Mouse (Mus musculus) ovary, postnatal 14 days (tissue): ENCODE measurements around the gene Lpo.

Experiments used
- DNase-seq: peaks from one replicate; pipeline ENCODE4 v3.0.0; 2022; ENCODE audit warnings: low spot score

The Lpo gene

GRCm38 (mm10) chr11:87805448-87805847 is 22.6 kb downstream of the Lpo start:
- DNase-seq, result no peak

DNA sequence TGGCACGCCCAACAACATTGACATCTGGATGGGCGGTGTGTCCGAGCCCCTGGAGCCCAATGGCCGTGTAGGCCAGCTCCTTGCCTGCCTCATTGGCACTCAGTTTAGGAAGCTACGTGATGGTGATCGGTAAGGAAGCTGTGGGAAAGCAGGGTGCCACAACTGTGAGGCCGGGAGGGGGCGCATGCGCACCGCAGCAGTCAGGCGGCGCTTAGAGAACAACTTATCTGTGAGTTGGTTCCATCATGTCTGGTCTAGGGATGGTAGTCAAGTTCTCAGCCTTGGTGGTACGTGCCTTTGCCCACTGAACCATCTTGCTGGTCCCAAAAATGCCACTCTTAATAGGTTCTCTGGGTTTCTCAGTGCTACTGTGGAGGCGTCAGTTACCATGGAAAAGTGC is 25.5 kb downstream of the Lpo start:
- no peak for DNase-seq

- DNase-seq, result no peak
These were observed 26.3 kb downstream of the Lpo start for GRCm38 (mm10) chr11:87801711-87802275.

DNA sequence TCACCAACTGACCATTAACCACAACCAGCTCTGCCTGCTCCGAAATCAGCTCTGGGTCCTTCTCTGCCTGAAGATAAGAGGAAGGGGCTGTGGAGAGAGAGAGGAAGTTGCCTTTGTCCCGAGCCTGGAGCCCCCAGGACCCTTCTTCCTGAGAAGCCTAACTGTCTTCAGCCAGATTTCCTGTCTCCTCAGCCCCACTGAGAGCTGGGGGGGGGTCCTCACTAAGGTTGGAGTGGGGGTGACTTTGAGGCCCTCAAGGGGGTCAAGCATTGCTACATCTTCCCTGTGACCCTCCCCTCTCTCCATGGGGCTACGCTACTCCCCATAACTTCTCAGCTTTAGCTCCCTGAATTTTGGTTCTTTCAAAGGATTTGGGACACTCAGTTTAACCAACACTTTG is 34.6 kb downstream of the Lpo start, which contains the start of gene Mpo:
Gene Mpo (plus strand): TSS at position 122 of the 400 bp plus-strand sequence.
- no peak for DNase-seq

DNA sequence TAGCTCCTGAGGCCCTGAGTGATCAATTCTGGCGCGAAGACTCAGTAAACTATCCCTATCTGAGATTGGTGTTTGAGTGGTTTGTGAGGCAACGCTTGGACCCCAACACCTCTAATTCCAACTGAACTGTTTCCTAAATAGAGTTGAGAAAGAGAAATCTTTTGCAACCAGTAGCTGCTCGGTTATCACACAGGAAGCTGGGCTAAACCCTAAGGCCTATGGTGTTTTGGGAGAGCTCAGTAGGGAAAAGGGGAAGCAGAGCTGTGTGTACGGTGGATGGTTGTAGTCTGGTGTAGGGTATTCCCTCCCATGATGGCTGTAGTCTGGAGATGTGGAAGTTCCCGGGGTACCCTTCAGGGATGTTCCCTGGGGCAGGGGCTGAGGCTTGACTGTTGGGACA is 38.0 kb downstream of the Lpo start:
- DNase-seq, result no peak

DNA sequence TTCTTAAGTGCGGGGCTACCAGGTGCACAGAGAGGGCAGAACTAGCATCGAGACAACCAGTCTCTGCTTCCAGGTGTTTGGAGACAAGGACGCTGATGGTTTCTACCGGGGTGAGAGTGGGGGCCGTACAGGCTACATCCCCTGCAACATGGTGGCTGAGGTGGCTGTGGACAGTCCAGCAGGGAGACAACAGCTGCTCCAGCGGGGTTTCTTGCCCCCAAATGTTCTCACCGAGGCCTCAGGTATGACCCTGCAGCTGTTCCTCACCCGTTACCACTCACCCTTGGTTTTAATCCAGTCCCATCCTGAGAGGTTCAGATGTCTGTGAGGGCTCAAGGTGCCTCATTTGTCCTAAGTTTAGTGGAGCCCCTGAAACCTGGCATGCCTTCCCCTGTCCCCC is 48.0 kb downstream of the Lpo start:
- DNase-seq, result no peak

DNA sequence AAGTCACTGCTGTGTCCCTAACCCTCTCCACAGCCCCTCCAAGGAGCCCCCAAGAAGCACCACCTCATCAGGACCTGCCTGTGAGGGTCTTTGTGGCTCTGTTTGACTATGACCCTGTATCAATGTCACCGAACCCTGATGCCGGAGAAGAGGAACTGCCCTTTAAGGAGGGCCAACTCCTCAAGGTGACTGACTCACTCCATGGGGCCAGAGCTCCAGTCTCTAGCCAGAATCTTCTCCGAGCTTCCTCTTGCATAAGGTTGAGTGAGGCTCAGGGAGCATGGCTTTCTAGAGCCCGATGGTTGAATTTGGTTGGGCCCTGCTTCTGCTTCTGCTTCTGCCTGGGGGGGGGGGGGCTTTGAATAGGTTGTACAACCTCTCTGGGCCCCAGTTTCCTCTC is 48.7 kb downstream of the Lpo start:
- DNase-seq, result no peak

DNA sequence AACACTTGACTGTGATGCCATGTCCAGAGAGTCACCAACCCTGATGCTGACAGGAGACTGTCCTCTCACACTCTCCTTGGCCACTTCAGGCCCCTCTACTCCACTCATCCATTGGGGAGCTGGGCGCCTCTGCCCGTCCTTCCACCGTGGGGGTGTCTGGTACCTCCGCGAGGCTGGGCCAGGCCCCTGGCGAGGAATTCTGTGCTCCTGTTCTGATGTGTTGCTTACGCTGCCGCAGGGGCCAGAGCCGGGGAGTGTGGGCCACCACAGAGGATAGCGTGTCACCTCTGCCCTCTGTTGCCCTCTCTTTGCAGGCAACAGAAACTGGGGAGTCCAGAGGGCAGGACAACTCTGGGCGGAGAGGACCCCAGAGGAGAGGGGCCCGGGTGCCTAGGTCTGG is 49.2 kb downstream of the Lpo start:
- DNase-seq, result no peak

GRCm38 (mm10) chr11:87778100-87778765 is 49.9 kb downstream of the Lpo start:
- DNase-seq, result peak; percentile 60

GRCm38 (mm10) chr11:87772354-87772753 is 55.7 kb downstream of the Lpo start:
- DNase-seq, result no peak

DNA sequence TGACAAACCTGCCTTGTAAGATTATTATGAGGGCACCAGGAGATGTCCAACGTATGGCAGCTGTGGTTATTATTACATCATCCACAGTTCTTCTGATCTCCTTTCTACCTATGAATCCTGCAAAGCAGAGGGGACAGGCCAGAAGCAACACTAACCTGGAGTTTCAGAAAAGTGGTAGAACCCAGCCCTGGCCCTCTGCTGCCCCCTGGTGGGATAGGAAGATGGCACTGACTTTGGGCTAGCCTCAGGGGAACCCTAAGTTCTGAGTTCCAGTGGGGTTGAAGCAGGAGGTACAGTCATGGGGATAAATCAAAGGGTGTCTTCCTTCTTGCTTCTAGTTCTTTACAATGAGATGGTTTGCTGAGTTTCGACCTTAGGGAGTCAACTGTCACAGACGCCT is 57.1 kb downstream of the Lpo start:
- peak; percentile 69 for DNase-seq

GRCm38 (mm10) chr11:87768745-87769144 is 59.3 kb downstream of the Lpo start:
- DNase-seq, result no peak

DNA sequence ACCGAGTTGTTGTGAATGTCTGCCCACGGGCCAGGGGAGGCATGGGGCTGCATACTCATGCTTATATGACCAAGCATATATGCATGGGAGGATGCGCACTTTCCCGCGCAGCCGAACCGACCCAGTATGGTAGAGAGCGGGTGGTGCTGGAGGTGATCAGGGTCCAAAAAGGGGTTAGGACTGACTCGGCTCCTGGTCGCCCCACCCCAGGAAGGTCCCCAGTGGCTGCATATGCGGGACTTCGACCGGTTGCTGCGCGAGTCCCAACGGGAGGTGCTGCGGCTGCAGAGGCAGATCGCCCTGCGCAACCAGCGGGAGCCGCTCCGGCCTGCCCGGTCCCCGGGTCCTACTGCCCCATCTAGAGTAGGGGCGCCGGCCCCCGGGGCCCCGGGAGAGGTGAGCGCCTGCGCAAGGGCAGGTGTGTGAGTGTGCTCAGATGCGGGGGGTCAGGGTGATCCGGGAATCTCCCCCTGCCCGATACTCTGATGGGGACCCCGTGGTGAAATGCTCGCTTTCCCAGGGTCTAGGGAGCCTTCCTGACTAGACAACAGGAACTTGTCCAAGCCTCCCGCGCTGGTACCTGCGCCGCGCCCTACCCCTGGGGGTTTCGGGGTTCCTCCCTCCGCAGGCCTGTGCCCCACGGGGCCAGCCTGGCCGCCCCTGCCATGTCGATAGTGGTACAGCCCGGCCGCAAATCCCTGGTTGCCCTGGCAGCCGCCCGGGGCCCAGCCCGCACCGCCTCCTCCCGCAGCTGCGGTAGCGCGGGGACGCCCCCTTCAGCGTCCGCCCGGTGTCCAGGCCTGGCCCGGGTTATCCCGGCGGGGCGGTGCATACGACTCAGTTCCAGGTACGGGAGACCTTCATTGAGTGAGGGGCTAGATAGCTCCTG is 63.9 kb downstream of the Lpo start:
- no peak for DNase-seq

DNA sequence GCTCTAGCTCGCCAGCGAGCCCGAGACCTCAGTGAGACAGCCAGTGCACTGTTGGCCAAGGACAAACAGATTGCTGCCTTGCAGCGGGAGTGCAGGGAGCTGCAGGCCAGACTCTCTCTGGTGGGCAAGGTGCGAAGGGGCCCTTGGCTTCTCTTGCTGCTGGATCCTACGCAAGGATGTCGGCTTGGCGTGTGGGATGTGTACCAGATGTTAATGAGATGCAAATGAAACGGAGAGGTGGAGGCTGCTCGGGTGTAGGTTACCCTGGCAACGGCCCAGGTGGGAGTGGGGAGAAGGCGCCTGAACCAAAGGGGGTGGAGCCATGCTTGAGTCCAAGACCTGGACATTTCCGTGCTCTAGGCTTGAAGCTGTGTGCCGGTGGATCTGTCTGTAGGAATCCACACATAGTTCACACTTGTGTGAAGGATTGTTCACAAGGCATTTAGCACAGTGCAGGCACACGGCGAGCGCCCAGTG is 64.5 kb downstream of the Lpo start:
- no peak for DNase-seq

DNA sequence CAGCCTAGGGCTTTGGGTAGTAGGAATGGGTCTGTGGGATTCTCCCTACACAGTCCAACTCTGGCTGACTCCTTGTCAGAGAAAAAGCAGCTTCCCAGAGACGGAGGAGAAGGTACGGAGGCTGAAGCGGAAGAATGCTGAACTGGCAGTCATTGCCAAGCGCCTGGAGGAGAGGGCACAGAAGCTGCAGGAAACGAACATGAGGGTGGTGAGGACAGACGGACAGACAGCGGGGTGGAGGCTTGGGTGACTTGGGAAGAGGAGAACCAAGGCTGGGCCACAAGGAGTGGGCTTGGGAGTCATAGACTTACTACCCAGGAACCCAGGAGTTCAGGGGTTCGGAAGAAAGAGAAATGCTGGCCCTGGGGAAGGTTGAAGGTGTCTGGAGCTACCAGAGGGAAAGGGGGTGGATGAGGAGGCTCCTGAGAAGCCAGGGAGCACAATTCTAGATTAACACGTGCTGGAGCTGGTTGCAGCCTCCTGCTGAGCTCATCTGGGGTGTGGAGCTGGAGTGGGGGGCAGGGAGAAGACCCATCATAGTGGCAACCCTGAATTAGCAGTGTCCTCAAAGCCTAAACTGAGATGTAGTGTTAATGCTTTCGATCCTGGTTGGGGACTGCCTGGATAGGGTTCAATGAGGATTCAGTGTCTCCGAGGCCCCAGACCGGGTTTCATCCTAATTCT is 65.2 kb downstream of the Lpo start:
- no peak for DNase-seq

- DNase-seq, result no peak
These were observed 66.0 kb downstream of the Lpo start for GRCm38 (mm10) chr11:87761806-87762701.

DNA sequence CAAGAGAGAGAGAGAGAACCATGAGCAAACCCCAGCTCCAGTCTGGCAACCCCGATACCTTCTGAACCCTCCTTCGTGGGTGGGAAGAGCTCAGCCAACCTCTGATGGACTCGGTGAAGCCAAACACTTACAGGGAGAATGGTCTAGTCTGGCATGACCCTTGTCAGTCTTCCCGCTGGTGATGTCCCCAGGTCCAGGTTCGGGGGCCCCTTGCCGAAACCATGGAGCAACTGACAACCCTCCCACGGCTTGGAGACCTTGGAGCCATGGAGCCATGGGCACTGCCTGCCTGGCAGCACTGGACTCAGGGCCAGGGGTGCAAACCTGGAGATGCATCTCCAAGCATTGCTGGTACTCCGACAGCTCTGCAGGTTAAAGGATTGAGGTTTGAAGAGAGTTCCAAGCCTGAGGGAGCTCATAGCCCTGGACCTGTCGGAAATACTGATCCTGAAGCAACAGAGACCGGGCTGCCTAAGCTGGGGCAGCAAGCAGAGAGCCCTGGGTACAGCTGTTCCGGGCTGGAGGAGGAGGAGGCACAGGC is 66.8 kb downstream of the Lpo start:
- DNase-seq, result no peak

DNA sequence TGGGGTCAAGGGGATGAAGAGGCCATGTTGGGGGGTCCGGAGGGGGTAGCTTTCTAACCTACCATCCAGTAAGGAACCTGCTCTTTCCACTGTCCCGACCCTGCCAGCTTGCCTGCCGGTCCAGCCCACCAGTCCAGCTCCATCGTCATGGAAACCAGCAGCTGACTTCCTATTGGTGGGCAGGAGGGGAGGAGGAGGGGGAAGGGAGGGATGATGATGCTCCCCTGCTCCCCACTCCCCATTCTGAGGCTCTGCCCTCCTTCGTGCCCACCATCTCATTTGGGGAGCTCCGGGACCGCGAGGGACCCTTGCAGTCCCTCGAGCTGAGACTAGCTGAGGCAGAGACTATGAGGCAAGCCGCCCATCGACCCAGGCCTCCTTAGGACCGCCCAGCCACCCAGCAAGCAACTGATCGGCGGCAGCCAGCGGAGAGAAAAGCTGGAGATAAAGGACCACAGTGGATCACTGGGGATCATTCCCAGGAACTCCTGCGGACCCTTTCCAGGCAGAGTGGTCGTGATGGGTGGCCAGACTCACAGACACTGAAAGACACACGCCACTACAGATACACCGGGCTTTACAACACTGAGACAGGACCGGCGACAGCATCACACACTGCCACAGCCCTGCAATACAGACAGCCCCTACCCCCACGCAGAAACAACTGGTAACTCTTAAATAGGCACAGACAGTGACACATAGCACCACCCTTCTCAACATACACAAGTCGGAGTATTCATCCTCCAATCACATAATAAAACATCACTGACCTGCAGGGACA is 67.6 kb downstream of the Lpo start, which contains the start of gene Tspoap1:
Gene Tspoap1 (plus strand): TSS at position 241 of the 781 bp plus-strand sequence.
- no peak for DNase-seq

DNA sequence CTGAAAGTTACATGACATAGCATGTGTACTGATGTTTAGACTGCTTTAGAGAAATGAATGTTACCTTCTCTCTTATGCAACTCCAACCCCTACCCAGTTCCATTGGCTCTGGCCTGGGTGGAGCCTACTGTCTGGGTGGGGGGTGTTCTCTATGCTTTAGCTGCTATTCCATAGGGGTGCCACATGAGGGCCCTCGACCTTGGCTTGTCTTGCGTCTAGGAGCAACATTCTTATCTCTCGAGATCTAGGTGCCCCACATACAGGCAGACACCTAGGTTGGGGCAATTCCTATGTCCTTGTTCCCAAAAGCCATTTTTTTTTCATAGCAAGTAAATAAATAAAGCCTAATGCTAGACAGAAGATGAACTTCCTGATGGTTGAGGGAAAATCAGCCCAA is 68.5 kb downstream of the Lpo start:
- DNase-seq, result no peak

GRCm38 (mm10) chr11:87758957-87759608 is 69.0 kb downstream of the Lpo start:
- no peak for DNase-seq
